Mouse (Mus musculus): ENCODE data around the gene Casd1. TPM values are rescaled to one million over a fixed set of nuclear protein-coding genes. Genes with fewer than 3 reads are reported as not detected.

Casd1 gene
- total and polyA plus RNA-seq, 2 experiments, result 9.1 to 25.4 TPM

GRCm38 (mm10) chr6:4664313-4664712 lies 63.7 kb downstream of the Casd1 start:
- TF ChIP-seq CTCF (IDR thresholded peaks at IDR 0.05; ENCODE audit: low read depth, low read length), result no peak
- no peak for TF ChIP-seq POLR2A (IDR thresholded peaks at IDR 0.05; ENCODE audit: extremely low read depth, insufficient read depth, low read length)
- Histone ChIP-seq H3K4me1 (ENCODE audit: control insufficient read depth, insufficient read depth, low read length) (no peaks in the 10 kb centered on the region), H3K27ac (replicated peaks; ENCODE audit: insufficient read depth, low read depth, low read length) (no peak overlapping the region), H3K27me3 (ENCODE audit: control insufficient read depth, insufficient read depth, low read length) (no peaks in the 10 kb centered on the region), H3K36me3 (ENCODE audit: control insufficient read depth, insufficient read depth, low read length) (no peaks in the 10 kb centered on the region), H3K9ac (ENCODE audit: low read depth, low read length) (no peak overlapping the region), H3K79me2 (ENCODE audit: control insufficient read depth, insufficient read depth, low read length) (no peaks in the 10 kb centered on the region), H3K4me3 (ENCODE audit: insufficient read depth, low read depth, low read length) (no peak overlapping the region)
- no peak for DNase-seq (ENCODE audit: extremely low read depth, low read depth, low spot score)
- 81% methylated on average over 2 of the region's 2 CpGs for WGBS

GRCm38 (mm10) chr6:4665154-4665553 lies 64.5 kb downstream of the Casd1 start:
- 87% methylated on average over 6 of the region's 6 CpGs for WGBS
- no peak overlapping the region for H3K9ac ChIP-seq (ENCODE audit: low read depth, low read length)
- no peaks in the 10 kb centered on the region for H3K4me1 ChIP-seq (ENCODE audit: control insufficient read depth, insufficient read depth, low read length)
- no peaks in the 10 kb centered on the region for H3K27me3 ChIP-seq (ENCODE audit: control insufficient read depth, insufficient read depth, low read length)
- no peak overlapping the region for H3K27ac ChIP-seq (replicated peaks; ENCODE audit: insufficient read depth, low read depth, low read length)
- no peak for TF ChIP-seq CTCF (IDR thresholded peaks at IDR 0.05; ENCODE audit: low read depth, low read length)
- H3K4me3 ChIP-seq (ENCODE audit: insufficient read depth, low read depth, low read length), result no peak overlapping the region
- no peaks in the 10 kb centered on the region for H3K79me2 ChIP-seq (ENCODE audit: control insufficient read depth, insufficient read depth, low read length)
- H3K36me3 ChIP-seq (ENCODE audit: control insufficient read depth, insufficient read depth, low read length), result no peaks in the 10 kb centered on the region
- DNase-seq (ENCODE audit: extremely low read depth, low read depth, low spot score), result no peak

GRCm38 (mm10) chr6:4677356-4677761 lies 76.7 kb downstream of the Casd1 start:
- H3K4me3 ChIP-seq (ENCODE audit: insufficient read depth, low read depth, low read length), result no peak overlapping the region

GRCm38 (mm10) chr6:4679981-4680380 lies 79.3 kb downstream of the Casd1 start:
- no peaks in the 10 kb centered on the region for H3K36me3 ChIP-seq (ENCODE audit: control insufficient read depth, insufficient read depth, low read length)
- no peak for TF ChIP-seq POLR2A (IDR thresholded peaks at IDR 0.05; ENCODE audit: extremely low read depth, insufficient read depth, low read length)
- no peak for TF ChIP-seq CTCF (IDR thresholded peaks at IDR 0.05; ENCODE audit: low read depth, low read length)
- no peaks in the 10 kb centered on the region for H3K27me3 ChIP-seq (ENCODE audit: control insufficient read depth, insufficient read depth, low read length)
- no peak overlapping the region for H3K9ac ChIP-seq (ENCODE audit: low read depth, low read length)
- H3K4me3 ChIP-seq (ENCODE audit: insufficient read depth, low read depth, low read length), result no peak overlapping the region
- H3K79me2 ChIP-seq (ENCODE audit: control insufficient read depth, insufficient read depth, low read length), result no peaks in the 10 kb centered on the region
- DNase-seq (ENCODE audit: extremely low read depth, low read depth, low spot score), result no peak
- no peaks in the 10 kb centered on the region for H3K4me1 ChIP-seq (ENCODE audit: control insufficient read depth, insufficient read depth, low read length)
- WGBS, result 96% methylated on average over 1 of the region's 1 CpGs
- no peak overlapping the region for H3K27ac ChIP-seq (replicated peaks; ENCODE audit: insufficient read depth, low read depth, low read length)

More at GRCm38 (mm10) chr6:4677356-4677761, 76.7 kb downstream of the Casd1 start:
- no peak overlapping the region for H3K9ac ChIP-seq (ENCODE audit: low read depth, low read length)
- H3K27ac ChIP-seq (replicated peaks; ENCODE audit: insufficient read depth, low read depth, low read length), result no peak overlapping the region
- 95% methylated on average over 1 of the region's 1 CpGs for WGBS
- H3K4me1 ChIP-seq (ENCODE audit: control insufficient read depth, insufficient read depth, low read length), result no peaks in the 10 kb centered on the region
- no peak for DNase-seq (ENCODE audit: extremely low read depth, low read depth, low spot score)
- H3K27me3 ChIP-seq (ENCODE audit: control insufficient read depth, insufficient read depth, low read length), result no peaks in the 10 kb centered on the region
- TF ChIP-seq CTCF (IDR thresholded peaks at IDR 0.05; ENCODE audit: low read depth, low read length), result no peak
- no peak for TF ChIP-seq POLR2A (IDR thresholded peaks at IDR 0.05; ENCODE audit: extremely low read depth, insufficient read depth, low read length)
- no peaks in the 10 kb centered on the region for H3K79me2 ChIP-seq (ENCODE audit: control insufficient read depth, insufficient read depth, low read length)
- no peaks in the 10 kb centered on the region for H3K36me3 ChIP-seq (ENCODE audit: control insufficient read depth, insufficient read depth, low read length)

GRCm38 (mm10) chr6:4680576-4680975 lies 79.9 kb downstream of the Casd1 start:
- WGBS, result 92% methylated on average over 4 of the region's 4 CpGs
- Histone ChIP-seq H3K27ac (replicated peaks; ENCODE audit: insufficient read depth, low read depth, low read length) (no peak overlapping the region), H3K4me1 (ENCODE audit: control insufficient read depth, insufficient read depth, low read length) (no peaks in the 10 kb centered on the region), H3K36me3 (ENCODE audit: control insufficient read depth, insufficient read depth, low read length) (no peaks in the 10 kb centered on the region), H3K27me3 (ENCODE audit: control insufficient read depth, insufficient read depth, low read length) (no peaks in the 10 kb centered on the region), H3K4me3 (ENCODE audit: insufficient read depth, low read depth, low read length) (no peak overlapping the region), H3K79me2 (ENCODE audit: control insufficient read depth, insufficient read depth, low read length) (no peaks in the 10 kb centered on the region), H3K9ac (ENCODE audit: low read depth, low read length) (no peak overlapping the region)
- TF ChIP-seq CTCF (IDR thresholded peaks at IDR 0.05; ENCODE audit: low read depth, low read length) (no peak), POLR2A (IDR thresholded peaks at IDR 0.05; ENCODE audit: extremely low read depth, insufficient read depth, low read length) (no peak)
- DNase-seq (ENCODE audit: extremely low read depth, low read depth, low spot score), result no peak

- Histone ChIP-seq H3K79me2 (ENCODE audit: control insufficient read depth, insufficient read depth, low read length) (no peaks in the 10 kb centered on the region), H3K27ac (replicated peaks; ENCODE audit: insufficient read depth, low read depth, low read length) (no peak overlapping the region), H3K9ac (ENCODE audit: low read depth, low read length) (no peak overlapping the region), H3K27me3 (ENCODE audit: control insufficient read depth, insufficient read depth, low read length) (no peaks in the 10 kb centered on the region), H3K4me1 (ENCODE audit: control insufficient read depth, insufficient read depth, low read length) (no peaks in the 10 kb centered on the region), H3K4me3 (ENCODE audit: insufficient read depth, low read depth, low read length) (no peak overlapping the region), H3K36me3 (ENCODE audit: control insufficient read depth, insufficient read depth, low read length) (no peaks in the 10 kb centered on the region)
- DNase-seq (ENCODE audit: extremely low read depth, low read depth, low spot score), result no peak
- TF ChIP-seq POLR2A (IDR thresholded peaks at IDR 0.05; ENCODE audit: extremely low read depth, insufficient read depth, low read length) (no peak), CTCF (IDR thresholded peaks at IDR 0.05; ENCODE audit: low read depth, low read length) (no peak)
- WGBS, result 80% methylated on average over 10 of the region's 10 CpGs
Observed at GRCm38 (mm10) chr6:4684706-4685340, 84.2 kb downstream of the Casd1 start.
